Mouse (Mus musculus) thymus, postnatal 36 days (tissue): ENCODE measurements at regions not wholly inside any gene's neighbourhood (a gene's known extent, or its start where the extent isn't known, plus 50 kb on each side); places are given as distances from the start of the nearest gene placed in this dataset.

Experiments used
- DNase-seq, 2 experiments: peaks; one replicate each; pipeline ENCODE4 v3.0.0; 2022; ENCODE audit warnings: mixed read lengths in 2 of 2

DNA sequence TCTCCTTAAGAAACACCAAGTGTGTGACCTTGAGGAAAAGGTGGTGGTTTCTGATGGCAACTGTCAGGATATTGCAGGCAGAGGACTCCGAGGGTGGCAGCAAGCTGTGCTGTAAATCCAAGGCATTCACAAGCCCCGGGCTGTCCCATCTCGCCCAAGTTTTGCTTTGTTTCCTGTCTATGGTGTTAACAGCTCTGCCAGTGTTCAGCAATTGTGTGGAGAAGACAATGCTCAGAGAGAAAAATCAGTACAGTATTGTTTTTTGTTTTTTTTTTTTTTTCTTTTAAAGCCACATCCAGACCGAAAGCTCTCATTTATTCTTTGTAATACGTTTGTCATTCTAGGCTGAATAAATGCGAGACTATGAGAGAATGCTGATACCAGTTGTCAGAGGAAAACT is 846.5 kb downstream of the Slc4a3 start:
- DNase-seq: no peak

GRCm38 (mm10) chr1:76394038-76394437 is 848.0 kb downstream of the Slc4a3 start:
- no peak for DNase-seq

- DNase-seq: no peak
Observed at GRCm38 (mm10) chr1:76402854-76403253, 856.8 kb downstream of the Slc4a3 start.

DNA sequence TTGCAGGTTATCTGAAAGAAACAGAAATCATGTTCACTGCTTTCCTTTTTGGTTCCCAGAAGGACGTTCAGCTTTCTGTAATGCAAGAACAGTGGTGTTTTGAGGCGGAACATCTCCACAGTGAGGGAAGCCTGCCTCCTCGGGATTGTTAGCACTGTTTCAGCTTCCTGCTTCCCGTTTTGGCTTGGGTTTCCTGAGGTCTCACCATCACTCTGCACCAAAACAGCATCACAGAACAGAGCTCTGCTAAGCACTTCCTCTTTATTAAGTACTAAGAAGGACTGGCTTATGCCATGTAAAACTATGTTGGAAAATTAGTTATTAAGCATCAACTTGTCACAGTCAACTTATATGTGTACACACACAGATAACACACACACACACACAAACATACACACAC is 857.9 kb downstream of the Slc4a3 start:
- DNase-seq: no peak

- no peak for DNase-seq
Observed at GRCm38 (mm10) chr1:76410813-76411212, 864.7 kb downstream of the Slc4a3 start.

- DNase-seq: no peak
Observed at GRCm38 (mm10) chr1:76420525-76420924, 874.5 kb downstream of the Slc4a3 start.

- no peak for DNase-seq
Observed at GRCm38 (mm10) chr1:76427439-76427838, 881.4 kb downstream of the Slc4a3 start.

DNA sequence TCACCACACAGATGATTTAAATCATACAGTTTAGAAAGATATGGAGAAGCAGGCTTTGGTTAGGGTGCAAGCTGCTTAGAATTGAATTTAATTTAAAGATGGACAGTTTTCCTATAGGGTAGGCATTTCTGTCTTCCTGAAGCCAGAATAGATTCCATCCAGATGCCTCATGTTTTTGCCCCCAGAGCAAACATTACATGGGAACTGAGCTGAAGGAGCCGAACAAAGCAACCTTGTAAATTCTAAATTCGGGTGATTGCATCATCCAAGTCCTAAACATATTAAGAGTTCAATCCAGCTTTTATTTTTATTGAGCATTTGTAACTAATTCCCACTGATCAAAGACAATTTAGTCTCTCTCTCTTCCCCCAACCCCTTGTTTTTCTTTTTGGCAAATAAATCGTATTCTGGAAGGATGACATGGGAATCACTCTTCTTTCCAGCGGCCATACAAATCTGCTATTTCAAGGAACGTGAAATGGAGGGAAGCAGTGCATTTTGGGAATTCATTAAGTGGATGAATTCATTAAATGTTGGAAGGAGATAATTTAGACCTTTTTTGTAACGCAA is 884.1 kb downstream of the Slc4a3 start:
- no peak for DNase-seq

GRCm38 (mm10) chr1:76433481-76433941 is 887.4 kb downstream of the Slc4a3 start:
- no peak for DNase-seq

DNA sequence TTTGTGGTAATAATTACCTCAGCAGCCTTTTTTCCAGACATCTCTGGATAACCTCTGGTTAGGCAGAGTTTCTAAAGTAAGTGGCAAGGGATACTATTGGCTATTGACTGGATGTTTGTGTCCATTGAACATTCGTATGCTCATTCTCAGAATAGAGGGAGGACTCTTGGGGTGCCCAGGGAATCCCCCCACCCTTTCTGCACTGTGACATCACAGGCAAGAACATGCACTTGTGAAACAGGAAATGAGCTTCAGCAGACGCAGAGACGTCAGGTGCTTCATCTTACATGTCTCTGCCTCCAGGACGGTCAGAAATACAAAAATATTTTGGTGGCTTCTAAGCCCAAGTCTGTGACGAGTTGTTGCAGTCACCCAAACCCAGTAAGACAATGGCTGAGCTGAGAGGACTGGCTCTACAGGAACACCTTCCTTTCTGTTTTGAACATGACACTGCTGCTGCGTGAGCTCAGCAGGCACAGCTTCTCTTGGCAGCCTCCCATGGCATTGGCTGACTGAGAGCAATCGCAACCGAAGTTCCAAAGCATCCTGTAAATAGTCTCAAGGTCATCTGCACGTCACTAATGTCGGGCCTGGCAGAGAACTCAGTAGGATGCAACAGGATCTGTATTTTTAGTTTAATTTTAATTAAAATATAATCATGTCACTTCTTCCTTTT is 904.6 kb downstream of the Slc4a3 start:
- no peak for DNase-seq

- DNase-seq: no peak
Observed at GRCm38 (mm10) chr1:76453160-76453710, 907.2 kb downstream of the Slc4a3 start.

- no peak for DNase-seq
Observed at GRCm38 (mm10) chr1:76466562-76466961, 920.5 kb downstream of the Slc4a3 start.

DNA sequence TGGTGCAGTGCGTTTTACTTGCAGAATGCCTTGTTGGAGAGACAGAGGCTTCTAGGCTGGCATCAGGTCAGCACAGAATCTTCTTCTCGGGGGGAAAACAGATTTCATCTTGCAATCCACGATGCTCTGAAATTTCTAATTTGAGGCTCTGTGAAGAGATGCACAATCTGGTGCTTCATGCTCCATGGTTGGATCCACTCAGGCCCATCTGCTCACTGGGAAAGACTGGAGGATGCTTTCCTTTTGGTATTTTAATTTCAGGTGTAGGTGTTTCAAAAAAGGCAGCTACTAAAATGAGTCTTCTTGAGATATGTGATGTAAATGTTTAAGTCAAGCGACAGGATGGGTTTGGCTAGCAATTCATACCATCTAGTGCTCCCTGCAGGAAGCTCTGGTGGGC is 938.1 kb downstream of the Slc4a3 start:
- DNase-seq: no peak

- no peak for DNase-seq
Observed at GRCm38 (mm10) chr1:76487481-76487880, 941.4 kb downstream of the Slc4a3 start.

DNA sequence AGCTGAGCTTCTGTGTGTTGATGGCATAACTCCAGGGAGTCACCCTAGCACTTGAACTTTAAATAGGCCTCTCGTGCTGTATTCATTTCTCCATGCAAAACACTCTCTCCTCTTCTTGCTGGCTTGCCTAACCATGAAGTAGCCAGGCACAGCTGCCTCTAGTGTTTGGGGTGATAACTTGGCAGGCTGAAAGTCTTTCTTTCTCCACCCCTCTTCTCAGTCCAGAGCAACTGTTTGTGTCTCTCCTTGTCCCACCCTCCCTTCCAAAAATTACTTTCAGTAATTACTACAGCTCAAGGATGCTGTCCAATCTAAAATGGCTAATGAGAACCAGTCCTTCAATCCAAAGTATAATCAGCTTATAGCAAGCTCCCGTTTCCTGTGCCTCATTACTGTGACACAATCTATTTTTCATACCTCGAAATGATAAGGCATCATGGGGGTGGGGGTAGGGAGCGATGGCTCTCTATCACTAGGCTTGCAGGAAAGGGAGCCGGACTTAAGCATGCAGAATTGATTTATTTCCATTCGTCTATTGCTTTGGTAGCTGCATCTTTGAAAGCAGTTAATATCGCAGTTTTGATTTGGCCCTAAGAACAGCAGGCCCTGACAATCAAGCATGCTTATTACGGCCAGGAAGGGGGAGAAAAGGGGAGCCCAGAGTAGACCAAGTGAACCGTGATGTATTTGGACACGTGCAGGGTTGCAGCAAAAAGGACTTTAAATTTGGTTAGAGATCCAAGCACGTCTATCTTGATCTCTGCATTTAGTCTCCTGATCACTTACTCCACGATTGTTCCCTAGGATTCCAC is 943.8 kb downstream of the Slc4a3 start:
- DNase-seq: no peak

DNA sequence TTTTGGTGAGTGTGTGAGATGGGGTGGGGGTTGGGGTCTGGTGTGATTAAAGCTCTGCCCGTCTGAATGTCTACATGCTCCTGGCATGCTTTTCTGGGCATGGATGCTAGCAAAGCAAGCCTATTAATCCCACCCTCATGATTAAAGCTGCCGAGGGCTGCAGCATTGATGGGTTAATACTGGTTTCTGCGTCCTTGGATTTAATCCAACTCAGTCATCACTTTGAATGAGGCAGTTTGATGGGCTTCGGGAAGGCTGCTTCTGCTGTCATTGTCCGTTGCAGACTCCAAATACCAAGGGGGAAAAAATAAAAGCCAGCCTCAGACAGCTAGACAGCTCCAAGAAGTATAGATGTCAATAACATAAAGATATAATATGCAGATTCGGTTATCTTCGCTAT is 944.7 kb downstream of the Slc4a3 start:
- no peak for DNase-seq

- DNase-seq: no peak
Observed at GRCm38 (mm10) chr1:76491187-76491586, 945.1 kb downstream of the Slc4a3 start.

DNA sequence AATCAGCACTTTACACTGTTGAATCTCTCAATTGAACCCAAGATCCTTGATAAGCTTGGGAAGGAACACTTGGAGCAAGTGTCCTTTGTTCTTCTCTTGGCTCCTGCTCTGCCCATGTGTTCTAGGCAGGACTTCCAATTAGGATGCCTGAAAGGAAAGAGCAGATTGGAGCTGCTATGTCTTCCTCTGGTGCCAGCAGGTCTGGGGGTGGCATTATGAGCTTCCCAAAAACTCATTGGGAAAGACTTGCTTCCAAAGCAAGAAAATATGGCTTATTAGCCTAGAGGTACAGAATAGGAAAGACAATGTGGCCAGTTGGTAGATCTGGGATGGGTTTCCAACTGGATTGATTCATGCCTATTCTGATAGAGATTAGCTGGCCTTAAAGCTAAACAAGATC is 959.1 kb downstream of the Slc4a3 start:
- no peak for DNase-seq

- no peak for DNase-seq
Observed at GRCm38 (mm10) chr1:76508821-76509220, 962.8 kb downstream of the Slc4a3 start.

DNA sequence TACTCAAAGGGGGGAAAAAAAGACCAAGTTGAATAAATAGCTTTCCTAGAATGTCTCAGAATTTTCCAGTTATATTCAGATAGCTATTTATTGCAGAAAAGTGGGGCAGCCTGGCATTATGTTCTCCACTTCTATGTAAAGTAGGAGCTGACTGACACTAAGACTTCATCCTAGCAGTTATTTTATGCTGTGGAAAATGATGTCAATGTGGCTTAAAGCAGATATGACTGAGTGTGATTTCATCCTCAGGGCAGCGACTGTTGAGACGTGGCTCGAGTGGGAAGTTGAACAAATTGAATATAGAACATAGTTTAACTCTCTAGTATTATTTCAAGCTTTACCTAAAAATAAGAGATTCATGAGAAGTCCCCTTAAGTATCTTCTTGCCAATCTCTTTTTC is 963.4 kb downstream of the Slc4a3 start:
- no peak for DNase-seq

DNA sequence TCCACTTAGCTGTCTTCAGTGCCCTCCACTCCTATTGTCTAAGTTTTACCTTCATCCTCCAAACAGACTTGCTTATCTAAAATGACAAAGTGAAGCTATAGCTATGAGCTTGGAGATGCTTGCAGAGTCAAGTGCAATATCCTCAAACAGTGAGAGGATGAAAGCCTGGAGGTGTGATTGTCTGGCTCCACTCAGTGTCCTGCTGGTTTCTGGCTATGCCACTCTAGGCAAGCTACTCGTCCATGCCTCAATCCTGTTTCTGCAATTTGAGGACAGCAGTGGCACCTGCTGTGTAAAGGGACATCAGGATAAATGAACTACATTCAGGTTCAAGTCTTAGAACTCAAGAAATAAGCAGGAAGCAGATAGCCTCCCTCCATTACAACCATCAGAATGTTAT is 966.1 kb downstream of the Slc4a3 start:
- no peak for DNase-seq

DNA sequence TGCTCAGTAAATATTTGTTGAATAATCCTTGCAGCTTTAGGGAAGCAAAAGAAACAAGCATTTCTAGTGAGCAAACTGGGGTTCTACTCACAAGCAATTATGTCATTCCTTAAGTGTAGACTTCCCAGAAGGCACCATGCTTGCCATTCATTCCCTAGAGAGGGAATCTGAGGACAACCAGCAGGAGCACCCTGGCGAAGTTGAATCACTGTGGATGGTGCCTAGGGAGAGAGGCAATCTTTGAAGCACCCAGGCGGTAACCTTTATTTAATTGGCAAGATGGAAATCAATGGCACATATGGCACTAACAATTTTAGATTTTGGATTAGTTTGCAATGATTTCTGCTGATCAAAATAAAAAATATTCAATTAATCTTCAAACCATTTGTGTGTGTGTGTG is 967.4 kb downstream of the Slc4a3 start:
- no peak for DNase-seq

DNA sequence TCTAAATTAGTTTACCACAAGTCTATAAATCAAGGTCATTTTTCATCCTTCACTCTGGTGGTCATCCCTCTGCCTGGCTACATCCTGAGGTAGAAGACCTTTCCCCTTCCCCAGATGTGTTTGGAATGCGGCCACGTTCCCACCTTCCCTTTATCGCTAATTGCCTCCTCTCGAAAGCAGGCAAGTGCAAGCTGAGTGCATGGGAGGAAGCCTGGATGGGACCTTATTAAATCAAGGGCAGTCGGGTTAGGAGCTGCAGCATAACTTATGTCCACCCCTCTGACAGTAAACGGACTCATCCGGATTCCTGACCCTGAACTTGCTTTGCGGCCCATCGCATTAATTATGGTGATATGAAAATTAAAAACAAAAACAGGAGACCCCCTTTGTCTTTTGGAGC is 983.5 kb downstream of the Slc4a3 start:
- DNase-seq: no peak

- no peak for DNase-seq
Observed at GRCm38 (mm10) chr1:76530342-76530741, 984.3 kb downstream of the Slc4a3 start.
